Comparison of ENCODE assay signal across 8 mouse cellular contexts in genomic region chr4:123527607-123528010, GRCm38 (mm10).
DNase-seq lines count a peak whose midpoint lies in the region; ATAC-seq lines count a peak whose summit lies in the region.

No protein-coding gene starts in this region.

- DNase-seq in brain, adult 2 months (ENCODE audit: low read depth, low spot score): peak; percentile 96
- peak; percentile 59 to 63 for DNase-seq in cerebellum, postnatal 14 days
- peak; percentile 35 to 41 for DNase-seq in frontal cortex, postnatal 14 days (ENCODE audit: low spot score in 2 of 2)
- peak; percentile 35 for DNase-seq in kidney, postnatal 10 days
- DNase-seq in MN1 (ENCODE audit: low spot score): no peak
- DNase-seq in B cell, adult 2 months: no peak

- H3K9ac ChIP-seq in liver, embryonic 12.5 days: no peak overlapping the region
- H3K9ac ChIP-seq in neural tube, embryonic 14.5 days (replicated peaks; ENCODE audit: low read depth, low read length): peak overlapping the region; percentile 51

- peak overlapping the region; percentile 24 for H3K4me2 ChIP-seq in liver, embryonic 12.5 days
- peak overlapping the region; percentile 55 for H3K4me2 ChIP-seq in neural tube, embryonic 14.5 days (ENCODE audit: low read depth, low read length)

- no peaks in the 10 kb centered on the region for H3K9me3 ChIP-seq in liver, embryonic 12.5 days (replicated peaks)
- no peaks in the 10 kb centered on the region for H3K9me3 ChIP-seq in neural tube, embryonic 14.5 days (ENCODE audit: control insufficient read depth, low read length)

- peaks cover 20% of the 10 kb centered on the region for H3K4me1 ChIP-seq in liver, embryonic 12.5 days
- peaks cover 45% of the 10 kb centered on the region for H3K4me1 ChIP-seq in neural tube, embryonic 14.5 days (ENCODE audit: control insufficient read depth, insufficient read depth, low read length)

- H3K4me3 ChIP-seq in liver, embryonic 12.5 days: no peak overlapping the region
- H3K4me3 ChIP-seq in neural tube, embryonic 14.5 days (ENCODE audit: low read depth, low read length): peak overlapping the region; percentile 29

- H3K27me3 ChIP-seq in liver, embryonic 12.5 days (replicated peaks): no peaks in the 10 kb centered on the region
- no peaks in the 10 kb centered on the region for H3K27me3 ChIP-seq in neural tube, embryonic 14.5 days (ENCODE audit: control insufficient read depth, insufficient read depth, low read length)

- H3K27ac ChIP-seq in liver, embryonic 12.5 days: no peak overlapping the region
- peak overlapping the region; percentile 85 for H3K27ac ChIP-seq in neural tube, embryonic 14.5 days (ENCODE audit: low read depth, low read length)

- 52% methylated on average over 8 of the region's 8 CpGs for WGBS in liver, embryonic 12.5 days (ENCODE audit: insufficient replicate concordance)
- WGBS in neural tube, embryonic 14.5 days: 4% methylated on average over 8 of the region's 8 CpGs

- ATAC-seq in liver, embryonic 12.5 days: no peak
- ATAC-seq in neural tube, embryonic 14.5 days (ENCODE audit: low read depth): peak; percentile 65

- no peaks in the 10 kb centered on the region for H3K36me3 ChIP-seq in liver, embryonic 12.5 days
- H3K36me3 ChIP-seq in neural tube, embryonic 14.5 days (ENCODE audit: control insufficient read depth, insufficient read depth, low read length): no peaks in the 10 kb centered on the region

Comparison
In these comparisons a context has a peak if more than half of its experiments do, and no peak if none do; other contexts are left out.
1. DNase-seq: peak in brain, adult 2 months (single experiment), cerebellum, postnatal 14 days (2 of 2), frontal cortex, postnatal 14 days (2 of 2) and kidney, postnatal 10 days (single experiment); none in MN1 (single experiment) and B cell, adult 2 months (0 of 2).